Mouse (Mus musculus) brain, embryonic 14.5 days (tissue): ENCODE results near the gene Ccer2. TPM values are rescaled to one million over a fixed set of nuclear protein-coding genes. Genes with fewer than 3 reads are reported as not detected.

Experiments used
- DNase-seq: peaks from one replicate; pipeline ENCODE4 v3.0.0-alpha.2; 2011; ENCODE audit warnings: low read depth
- CTCF ChIP-seq: fragments of 200-500 bp; IDR thresholded peaks from 2 replicates; pipeline ENCODE4 v1.5.1; 2012; ENCODE audit warnings: inconsistent platforms, mild to moderate bottlenecking, moderate library complexity, borderline replicate concordance; ENCODE audit not compliant: insufficient read depth, insufficient read length; ENCODE audit errors: extremely low read depth
- POLR2A ChIP-seq: fragments of 200-500 bp; IDR thresholded peaks from 2 replicates; pipeline ENCODE4 v1.6.1; 2012; ENCODE audit warnings: mild to moderate bottlenecking, inconsistent platforms, borderline replicate concordance; ENCODE audit not compliant: poor library complexity, insufficient read depth, insufficient read length, severe bottlenecking; ENCODE audit errors: extremely low read depth
- polyA plus RNA-seq: library from polyadenylated mRNA; depleted of rRNA; stranded (reverse); fragments of >200 nt; gene quantifications from 2 replicates; pipeline ENCODE4 v1.2.3, GENCODE M21; 2012; rRNA removed

The Ccer2 gene
- polyA plus RNA-seq, 1 experiment: 0.33 TPM

DNA sequence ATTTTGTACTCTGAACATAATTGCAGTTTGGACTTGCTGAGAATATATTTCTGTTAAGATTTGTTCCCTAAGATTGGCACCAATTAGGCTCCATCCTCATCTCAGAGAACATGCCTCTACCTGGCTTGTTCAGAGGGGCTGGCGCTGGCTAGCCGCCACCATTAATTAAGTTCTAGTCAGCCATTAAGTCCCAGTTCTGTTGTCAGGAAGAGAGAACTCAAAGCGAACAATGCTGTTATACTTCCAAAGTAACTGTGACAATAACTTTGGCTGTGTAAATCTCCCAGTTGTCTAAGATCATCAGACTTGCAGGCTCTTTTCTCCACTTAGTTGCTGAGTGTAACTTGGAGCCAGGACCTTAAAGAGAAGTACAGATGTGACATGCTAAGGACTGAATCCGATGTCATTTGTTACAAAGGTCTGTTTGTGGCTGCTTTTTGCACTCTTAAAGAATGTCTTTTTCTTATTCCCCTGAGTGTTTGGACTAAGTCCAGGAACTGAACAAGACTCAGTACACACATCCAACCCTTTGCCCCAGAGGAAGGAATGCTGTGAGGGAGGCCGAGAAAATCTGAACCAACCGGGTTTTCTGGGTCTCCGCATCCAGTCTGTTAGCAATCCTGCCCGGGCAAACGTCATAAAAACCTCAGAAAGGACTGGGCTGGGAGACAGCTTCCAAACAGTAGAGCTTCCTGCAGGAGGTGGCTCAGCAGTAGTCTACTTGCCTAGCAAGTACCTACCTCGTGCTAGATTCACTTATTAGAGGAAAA is 46.1 kb downstream of the Ccer2 start:
- TF ChIP-seq CTCF (no peak), POLR2A (no peak)
- DNase-seq: peak; percentile 80

DNA sequence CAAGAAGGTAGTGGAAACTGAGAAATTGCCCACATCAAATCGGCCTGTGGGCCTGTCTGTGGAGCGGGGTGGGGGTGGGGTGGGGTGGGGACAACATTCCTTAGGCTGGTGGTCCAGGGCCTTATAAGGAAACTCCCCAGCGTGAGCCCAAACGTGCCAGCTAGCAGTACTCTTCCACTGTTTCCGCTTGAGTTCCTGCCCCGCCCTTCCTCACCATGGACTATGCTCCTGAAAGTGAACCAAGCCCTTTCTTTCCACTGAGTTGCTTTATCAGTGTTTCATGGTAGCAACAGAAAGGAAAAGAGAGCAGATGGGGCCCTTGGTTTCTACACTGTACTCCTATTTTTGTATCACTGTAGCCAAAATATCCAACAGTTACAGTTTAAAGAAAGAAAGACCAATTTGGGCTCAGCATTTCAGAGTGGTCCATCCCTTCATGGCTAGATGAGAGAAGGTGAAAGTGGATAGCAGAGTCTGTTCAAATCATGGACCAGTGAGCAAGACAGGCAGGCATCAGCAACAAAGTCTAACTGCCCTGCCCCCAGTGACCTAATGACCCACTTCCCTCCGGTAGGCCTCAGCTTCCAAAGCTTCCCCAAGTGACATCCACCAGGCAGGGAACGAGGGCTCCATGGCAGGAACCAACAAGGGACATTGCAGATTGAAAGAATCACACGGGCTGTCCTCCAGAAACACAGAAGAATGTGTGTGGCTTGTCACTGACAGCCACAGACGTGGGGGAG is 47.0 kb downstream of the Ccer2 start:
- no peak for TF ChIP-seq POLR2A
- no peak for TF ChIP-seq CTCF
- DNase-seq: peak; percentile 51

DNA sequence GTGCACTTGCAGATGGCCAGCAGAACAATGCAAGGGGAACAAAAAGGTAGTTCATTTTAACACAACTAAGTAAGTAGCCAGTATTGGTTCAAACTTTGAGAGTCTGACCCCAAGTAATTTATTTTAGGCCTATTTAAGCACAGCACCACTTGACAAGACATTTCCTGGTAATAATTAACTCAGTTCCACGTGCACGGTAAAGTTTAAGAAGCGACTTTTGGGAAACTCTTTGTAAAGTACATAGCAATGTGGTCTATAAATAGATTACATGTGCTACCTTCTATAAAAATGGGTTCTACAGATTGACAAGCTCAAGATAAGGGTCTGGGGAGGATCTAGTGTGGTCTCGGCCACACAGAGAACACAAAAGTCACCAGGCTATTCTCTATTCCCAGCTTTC is 47.8 kb downstream of the Ccer2 start:
- no peak for TF ChIP-seq CTCF
- no peak for TF ChIP-seq POLR2A
- DNase-seq: no peak

DNA sequence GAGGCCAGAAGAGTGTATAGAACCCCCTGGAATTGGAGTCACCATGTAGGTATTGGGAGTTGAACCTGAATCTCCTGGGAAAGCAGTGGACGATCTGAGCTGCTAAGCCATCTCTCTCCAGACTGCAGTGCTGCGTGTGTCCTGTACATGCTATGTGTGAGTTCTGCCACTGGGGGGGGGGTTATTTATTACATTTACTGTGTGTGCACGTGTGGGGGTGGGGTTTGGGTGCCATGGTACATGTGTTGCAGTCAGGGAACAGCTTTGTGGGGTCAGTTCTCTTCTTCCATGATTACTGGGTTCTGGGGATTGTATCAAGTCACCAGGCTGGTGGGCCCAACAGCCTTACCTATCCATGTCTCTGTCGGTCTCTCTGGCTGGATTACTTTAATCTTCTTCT is 50.9 kb downstream of the Ccer2 start:
- TF ChIP-seq CTCF: no peak; the same call in 1 of the 2 replicates
- TF ChIP-seq POLR2A: no peak
- no peak for DNase-seq

DNA sequence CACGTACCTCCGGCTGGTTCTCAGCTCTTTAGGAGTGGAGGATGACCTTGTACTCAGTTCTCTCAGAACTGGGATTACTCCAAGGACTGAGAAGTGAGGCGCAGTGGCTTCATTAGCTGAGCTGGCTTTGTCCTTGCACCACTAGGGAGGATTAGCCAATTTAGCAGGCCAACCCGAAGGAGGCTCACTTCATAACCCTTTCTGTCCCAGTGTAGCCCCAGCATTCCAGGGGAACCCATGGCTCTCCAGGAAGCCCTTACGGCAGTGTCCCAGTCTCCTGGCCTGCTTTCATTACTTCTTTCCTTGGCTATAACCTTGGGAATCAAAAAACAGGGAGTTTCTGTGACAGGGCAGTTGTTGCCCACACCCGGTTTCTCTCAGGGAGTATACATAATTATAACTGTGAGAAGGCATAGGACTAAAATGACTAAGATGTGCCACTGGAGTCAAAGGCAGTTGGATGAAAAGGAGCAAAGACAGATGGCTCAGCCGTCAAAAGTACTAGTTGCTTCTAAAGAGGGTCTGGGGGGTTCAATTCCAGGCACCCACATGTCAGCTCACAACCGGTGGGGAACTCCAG is 51.8 kb downstream of the Ccer2 start:
- TF ChIP-seq POLR2A (no peak), CTCF (no peak)
- peak; percentile 31 for DNase-seq

DNA sequence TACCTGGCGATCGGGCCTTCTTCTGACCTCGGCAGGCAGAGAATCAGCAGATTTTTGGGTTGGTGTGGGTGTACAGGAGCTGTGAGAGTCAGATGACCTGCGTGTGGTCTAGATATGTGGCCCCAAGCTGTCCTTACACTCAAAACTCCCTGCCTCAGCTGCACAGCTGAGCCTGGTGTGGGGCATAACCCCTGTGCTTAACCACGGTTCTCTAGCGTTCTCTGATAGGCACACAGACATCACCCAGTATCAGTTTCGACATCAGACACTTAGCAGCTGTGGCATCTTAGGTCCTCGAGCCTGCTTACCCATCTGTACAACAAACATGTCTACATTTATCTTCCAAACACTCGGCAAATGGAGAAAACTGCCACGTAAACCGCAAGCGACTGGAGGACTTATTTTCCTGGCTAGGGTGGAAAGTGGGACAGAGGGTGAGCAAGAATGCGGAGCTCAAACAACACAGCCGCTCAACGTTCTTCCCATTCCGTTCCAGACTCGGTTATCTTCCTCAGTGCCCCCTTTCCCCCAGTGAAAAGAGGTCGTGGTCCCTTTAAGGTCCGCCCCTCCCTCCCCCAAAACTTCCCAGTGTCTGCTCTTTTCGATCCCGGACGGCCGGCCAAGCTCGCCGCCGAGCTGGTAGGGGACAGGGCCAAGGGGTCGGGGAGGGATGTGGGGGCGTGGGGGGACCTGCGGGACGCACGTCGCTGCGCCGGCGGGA is 52.4 kb downstream of the Ccer2 start, which contains the start of gene Hnrnpl:
TSS of gene Hnrnpl (plus strand) at position 321 of the 721 bp plus-strand sequence.
- TF ChIP-seq POLR2A: no peak; the same call in 1 of the 2 replicates
- no peak for TF ChIP-seq CTCF
- no peak for DNase-seq

Other genes with a start within 250 kb of the Ccer2 start
- gene Ifnl2, start 245.7 kb upstream of the Ccer2 start, polyA plus RNA-seq: not detected in 2 replicates
- gene Ifnl3, start 233.3 kb upstream of the Ccer2 start, polyA plus RNA-seq: not detected in 2 replicates
- gene Sycn, start 215.3 kb upstream of the Ccer2 start, polyA plus RNA-seq: not detected in 2 replicates
- 0.08 and 0.11 TPM in 2 replicates for gene Nccrp1, start 208.9 kb upstream of the Ccer2 start, polyA plus RNA-seq
- 83.9 and 92.0 TPM in 2 replicates for gene Samd4b, start 158.0 kb upstream of the Ccer2 start, polyA plus RNA-seq
- 18.9 and 21.3 TPM in 2 replicates for gene Pak4, start 158.0 kb upstream of the Ccer2 start, polyA plus RNA-seq
- gene Acp7, start 124.8 kb upstream of the Ccer2 start, polyA plus RNA-seq: 0.11 and 0.30 TPM in 2 replicates
- 18.0 and 22.0 TPM in 2 replicates for gene Fbxo27, start 63.3 kb upstream of the Ccer2 start, polyA plus RNA-seq
- gene Fbxo17, start 39.4 kb upstream of the Ccer2 start, polyA plus RNA-seq: 3.3 and 4.1 TPM in 2 replicates
- 68.0 and 91.1 TPM in 2 replicates for gene Mrps12, start 14.4 kb upstream of the Ccer2 start, polyA plus RNA-seq
- gene Sars2, start 14.2 kb upstream of the Ccer2 start, polyA plus RNA-seq: 22.5 and 27.4 TPM in 2 replicates
- gene Sirt2, start 10.6 kb downstream of the Ccer2 start, polyA plus RNA-seq: 119 and 125 TPM in 2 replicates
- gene Nfkbib, start 11.3 kb downstream of the Ccer2 start, polyA plus RNA-seq: 32.7 and 34.7 TPM in 2 replicates
- 0.90 and 1.1 TPM in 2 replicates for gene Rinl, start 32.8 kb downstream of the Ccer2 start, polyA plus RNA-seq
- 444 and 451 TPM in 2 replicates for gene Hnrnpl, start 52.4 kb downstream of the Ccer2 start, polyA plus RNA-seq
- 77.8 and 100 TPM in 2 replicates for gene Ech1, start 69.0 kb downstream of the Ccer2 start, polyA plus RNA-seq
- 6.0 and 7.0 TPM in 2 replicates for gene Lgals4, start 77.7 kb downstream of the Ccer2 start, polyA plus RNA-seq
- 30.7 and 31.2 TPM in 2 replicates for gene Lgals7, start 107.7 kb downstream of the Ccer2 start, polyA plus RNA-seq
- 0.08 and 0.16 TPM in 2 replicates for gene Capn12, start 125.2 kb downstream of the Ccer2 start, polyA plus RNA-seq
- 134 and 173 TPM in 2 replicates for gene Actn4, start 206.2 kb downstream of the Ccer2 start, polyA plus RNA-seq
- 411 and 463 TPM in 2 replicates for gene Eif3k, start 225.7 kb downstream of the Ccer2 start, polyA plus RNA-seq
- 7.8 and 8.2 TPM in 2 replicates for gene Map4k1, start 225.9 kb downstream of the Ccer2 start, polyA plus RNA-seq